Mouse (Mus musculus): ENCODE results near the gene Bcl2l2.

The Bcl2l2 gene

DNA sequence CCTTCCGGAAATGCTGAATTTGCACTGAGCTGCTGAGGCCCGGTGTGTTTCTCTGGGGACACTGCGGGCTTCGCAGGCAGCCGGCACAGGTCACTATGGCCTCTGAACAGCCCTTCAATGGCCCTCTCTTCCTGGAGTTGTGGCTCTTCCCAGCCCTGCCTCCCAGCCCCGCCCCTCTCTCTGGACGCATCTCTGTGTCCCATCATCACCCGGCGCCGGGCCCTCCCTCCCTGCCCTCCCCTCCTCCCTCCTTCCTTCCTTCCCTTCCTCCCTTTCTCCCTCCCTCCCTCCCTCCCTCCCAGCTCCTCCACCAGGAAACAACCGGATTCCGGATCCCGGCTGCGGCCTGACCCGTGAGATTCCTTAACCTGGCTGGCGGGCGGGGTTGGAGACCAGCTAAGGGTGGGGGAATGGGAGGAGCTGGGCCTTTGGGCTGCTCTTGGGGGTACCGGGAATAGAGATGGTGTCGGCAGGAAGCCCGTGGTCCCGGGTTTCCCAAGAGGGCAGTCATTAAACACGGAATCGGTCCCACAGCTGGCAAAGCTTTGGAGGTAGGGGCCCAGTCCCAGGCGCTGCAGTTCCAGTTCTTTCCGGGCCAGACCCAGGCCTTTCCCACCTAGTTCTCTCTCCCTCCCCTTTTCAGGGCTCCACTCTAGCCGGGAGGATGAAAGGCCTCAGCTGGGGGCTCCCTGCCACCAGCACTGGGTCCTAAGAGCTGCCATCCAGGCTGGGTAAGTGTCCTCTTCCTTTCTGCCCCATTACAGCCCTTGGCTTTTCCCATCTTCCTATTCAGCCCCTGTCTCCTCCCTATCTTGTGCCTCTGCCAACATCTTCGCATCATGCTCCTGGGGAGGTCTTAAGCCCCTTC, at the start of gene Bcl2l2, which contains the start of gene Gm20521:
TSS of gene Bcl2l2 (plus strand) at position 224 of the 868 bp plus-strand sequence.
TSS of gene Gm20521 (plus strand) at position 288 of the 868 bp plus-strand sequence.
- DNase-seq (ENCODE audit: low read depth, low spot score), result peak; percentile 85

DNA sequence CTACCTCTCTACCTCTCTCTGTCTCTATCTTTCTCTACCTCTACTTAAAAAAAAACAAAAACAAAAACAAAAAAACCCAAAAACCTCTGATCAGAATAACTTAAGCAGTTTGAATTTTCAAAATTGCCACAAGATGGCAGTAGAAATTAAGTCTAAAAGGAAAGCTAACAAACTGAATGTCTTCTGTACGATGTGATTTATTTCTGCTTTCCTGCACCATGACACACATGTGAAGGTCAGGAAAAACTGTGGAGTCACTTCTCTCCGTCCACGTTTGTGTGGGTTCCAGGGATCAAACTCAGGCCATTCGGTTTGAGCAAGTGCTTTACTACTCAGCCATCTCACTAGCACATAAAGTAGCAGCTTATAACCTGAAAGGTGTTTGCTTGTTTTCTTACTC, 39.7 kb upstream of the Bcl2l2 start:
- DNase-seq (ENCODE audit: low read depth, low spot score), result peak; percentile 33

DNA sequence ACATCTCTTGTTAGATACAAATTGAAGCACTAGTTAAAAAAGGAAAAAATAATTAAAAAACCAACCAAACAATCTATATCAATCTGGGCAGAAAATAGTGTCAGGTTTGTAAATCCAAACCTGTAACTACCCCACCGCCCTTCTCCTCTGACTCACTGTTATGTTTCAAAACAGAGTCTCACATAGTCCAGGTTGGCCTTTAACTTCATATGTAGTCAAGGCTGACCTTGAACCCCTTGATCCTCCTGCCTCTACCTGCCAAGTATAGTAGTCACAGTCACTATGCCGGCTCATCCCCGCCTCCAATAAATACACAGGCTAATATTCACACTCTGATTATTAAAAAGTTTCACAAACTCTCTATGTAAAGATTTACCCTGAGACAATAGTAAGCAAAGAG, 27.5 kb upstream of the Bcl2l2 start:
- DNase-seq (ENCODE audit: low read depth, low spot score), result no peak

DNA sequence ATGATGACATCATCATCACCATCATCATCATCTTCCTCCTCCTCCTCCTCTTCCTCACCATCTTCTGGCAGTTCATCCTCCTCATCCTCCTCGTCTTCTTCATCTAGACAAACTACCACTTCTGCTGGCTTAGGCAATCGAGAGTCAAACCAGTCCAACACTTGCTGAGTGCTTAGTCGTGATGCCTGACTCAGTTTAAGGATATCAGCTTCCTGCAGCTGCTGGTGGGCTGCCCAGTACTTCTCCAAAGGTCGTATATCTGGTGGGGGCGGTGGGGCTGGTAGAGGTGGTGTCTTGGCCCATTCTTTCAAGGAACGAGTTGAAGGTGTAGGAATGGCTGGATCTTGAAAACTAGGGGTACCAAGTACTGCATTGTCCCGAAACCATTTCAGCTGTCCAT, 26.5 kb upstream of the Bcl2l2 start:
- DNase-seq (ENCODE audit: low read depth, low spot score), result no peak

DNA sequence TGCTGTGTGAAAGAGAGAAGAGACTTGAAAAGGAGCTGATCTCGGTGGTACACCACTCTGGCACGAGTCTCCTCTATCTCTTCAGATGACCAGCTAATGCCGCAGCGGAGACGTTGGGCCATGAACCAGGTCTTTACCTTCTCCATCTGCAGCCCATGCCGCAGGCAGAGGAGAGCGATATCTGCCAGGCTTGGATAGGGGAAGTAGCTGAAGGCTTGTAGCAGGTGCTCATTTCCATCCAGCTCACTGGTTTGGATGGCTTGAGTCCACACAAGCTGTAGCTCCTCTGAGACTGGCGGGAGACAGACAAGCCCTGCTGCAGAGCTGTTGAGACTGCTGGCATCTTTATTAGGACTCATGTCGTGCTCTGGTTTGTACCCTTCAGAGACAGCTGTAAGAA, 25.3 kb upstream of the Bcl2l2 start:
- DNase-seq (ENCODE audit: low read depth, low spot score), result no peak

DNA sequence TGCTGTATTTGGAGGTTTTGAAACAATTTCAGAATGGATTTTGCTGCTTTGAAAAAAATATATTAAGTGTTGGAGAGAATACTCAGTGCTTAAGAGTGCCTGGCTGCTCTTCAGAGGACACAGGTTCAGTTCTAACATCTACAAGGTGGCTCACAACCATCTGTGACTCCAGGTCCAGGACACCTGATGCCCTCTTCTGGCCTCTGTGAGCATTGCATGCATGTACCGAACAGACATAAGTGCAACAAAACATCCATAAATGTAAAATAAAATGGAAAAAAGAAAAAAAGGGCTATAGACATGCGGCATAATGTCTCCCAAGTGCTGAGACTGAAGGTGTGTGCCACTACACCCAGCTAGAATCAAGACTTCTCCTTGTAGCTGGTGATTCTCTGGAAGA, 22.7 kb upstream of the Bcl2l2 start:
- peak; percentile 56 for DNase-seq (ENCODE audit: low read depth, low spot score)

DNA sequence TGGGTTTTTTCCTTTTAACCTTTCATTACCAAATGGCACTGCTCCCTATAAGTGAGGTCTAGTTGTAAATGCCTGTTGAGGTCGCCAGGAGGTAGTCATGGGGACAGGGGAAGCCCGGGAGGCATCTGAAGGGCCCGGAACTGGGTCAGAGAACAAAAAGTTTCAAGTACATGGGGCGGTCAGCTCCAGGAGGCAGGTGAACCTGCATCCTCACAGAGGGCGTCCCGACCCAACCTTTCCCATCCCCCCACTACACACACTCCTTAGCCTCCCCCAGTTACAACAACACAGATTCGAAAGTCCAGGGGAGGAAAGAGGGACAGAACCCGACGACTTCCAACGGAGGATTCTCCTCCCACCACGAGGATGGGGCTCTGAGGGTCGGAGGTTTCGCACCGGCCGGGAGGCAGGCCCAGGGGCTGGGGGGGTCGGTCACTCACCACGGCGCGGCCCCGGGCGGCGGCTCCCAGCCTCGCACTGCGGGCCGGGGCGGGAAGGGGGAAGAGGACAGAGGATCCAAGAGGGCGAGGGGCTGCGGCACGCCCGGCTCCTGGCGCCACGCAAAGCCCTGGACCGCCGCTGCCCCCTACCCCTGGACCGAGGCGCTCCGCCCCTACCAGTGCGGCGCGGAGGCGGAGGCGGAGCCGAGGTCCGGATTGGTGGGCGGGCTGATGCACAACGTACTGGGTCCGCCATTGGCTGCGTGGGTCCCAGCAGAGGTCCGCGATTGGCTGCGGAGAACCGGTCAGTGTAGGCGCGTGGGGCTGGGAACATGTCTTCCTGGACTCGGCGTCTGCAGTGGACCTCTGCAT, 19.5 kb upstream of the Bcl2l2 start:
- peak; percentile 84 for DNase-seq (ENCODE audit: low read depth, low spot score)

DNA sequence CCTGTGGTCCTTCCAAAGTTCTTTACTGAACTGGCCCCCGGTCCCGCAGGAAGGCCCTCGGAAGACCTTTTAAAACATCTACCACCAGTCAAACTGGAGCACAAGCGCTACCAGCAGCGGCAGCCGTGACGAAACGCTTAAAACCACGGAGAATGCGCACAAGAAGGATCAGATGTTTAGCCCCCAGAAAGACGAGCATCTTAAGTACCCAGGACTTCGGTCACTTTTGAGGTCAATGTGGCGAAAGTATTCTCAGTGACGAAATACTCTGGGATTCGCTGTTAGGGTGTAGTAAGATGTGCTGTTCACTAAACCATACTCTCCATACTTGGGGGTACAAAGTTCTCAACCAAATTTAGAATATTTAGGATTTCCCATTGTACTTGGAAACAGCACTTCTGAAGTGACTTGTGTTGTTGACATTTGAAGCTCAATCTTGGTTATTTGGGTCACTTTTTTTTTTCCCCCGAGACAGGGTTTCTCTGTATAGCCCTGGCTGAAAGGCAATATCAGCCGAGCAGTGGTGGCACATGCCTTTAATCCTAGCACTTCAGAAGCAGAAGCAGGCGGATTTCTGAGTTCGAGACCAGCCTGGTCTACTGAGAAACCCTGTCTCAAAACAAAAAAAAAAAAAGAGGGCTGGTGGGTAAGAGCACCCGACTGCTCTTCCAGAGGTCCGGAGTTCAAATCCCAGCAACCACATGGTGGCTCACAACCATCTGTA, 18.7 kb upstream of the Bcl2l2 start:
- no peak for DNase-seq (ENCODE audit: low read depth, low spot score)

DNA sequence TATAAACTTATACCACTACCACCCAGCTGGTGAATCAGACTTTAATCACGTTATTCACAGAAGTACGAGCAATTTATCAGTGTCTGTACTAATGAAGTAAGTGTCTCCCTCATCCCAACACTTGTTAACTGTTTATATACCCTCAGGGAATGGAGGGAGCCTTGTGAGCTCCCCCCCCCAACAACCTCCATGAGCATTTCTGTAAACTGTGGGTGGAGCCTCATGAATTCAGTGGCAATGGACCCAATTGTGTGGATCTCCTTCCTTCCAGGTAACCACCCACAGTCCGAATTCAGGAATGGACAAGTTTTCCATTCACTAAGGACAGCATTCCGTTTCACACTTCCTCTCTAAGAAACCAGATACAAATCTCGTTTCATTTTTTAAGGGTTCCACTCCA, 17.6 kb upstream of the Bcl2l2 start:
- DNase-seq (ENCODE audit: low read depth, low spot score), result no peak

DNA sequence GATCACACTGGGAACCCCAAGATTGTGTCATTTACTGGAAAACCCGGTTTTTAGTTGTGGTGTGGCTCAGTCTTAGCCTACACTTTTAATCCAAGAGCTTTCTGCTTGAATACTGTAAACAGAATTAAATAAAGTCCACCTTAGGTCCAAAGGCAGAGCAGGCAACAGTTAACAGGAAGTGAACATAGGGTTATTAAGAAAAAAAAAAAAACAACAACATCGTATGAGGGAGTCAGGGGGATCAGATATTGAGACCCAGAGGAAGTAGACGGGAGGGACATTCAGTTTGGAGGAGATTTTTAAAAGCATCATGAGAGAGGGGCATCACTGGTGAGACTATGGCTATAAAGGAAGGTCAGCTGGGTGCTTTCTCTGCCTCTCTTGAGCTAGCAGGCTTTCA, 16.9 kb upstream of the Bcl2l2 start:
- no peak for DNase-seq (ENCODE audit: low read depth, low spot score)

DNA sequence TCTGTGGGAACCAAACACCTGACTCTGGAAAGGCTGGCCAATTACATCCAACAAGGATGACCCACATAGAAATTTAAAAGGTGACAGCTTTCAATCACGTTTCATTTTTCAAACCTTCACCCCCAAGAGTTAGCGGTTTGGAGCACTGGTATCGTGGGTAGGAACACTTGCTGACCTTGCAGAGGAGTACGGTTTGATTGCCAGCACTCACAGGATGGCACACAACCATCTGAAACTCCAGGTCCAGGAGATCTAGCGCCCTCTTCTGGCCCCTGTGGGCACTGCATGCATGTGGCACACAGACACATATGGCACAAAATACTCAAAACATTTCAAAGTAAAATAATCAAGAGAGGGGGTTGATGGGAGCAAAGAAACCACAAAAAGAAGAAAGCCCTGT, 16.2 kb upstream of the Bcl2l2 start:
- DNase-seq (ENCODE audit: low read depth, low spot score), result peak; percentile 80

DNA sequence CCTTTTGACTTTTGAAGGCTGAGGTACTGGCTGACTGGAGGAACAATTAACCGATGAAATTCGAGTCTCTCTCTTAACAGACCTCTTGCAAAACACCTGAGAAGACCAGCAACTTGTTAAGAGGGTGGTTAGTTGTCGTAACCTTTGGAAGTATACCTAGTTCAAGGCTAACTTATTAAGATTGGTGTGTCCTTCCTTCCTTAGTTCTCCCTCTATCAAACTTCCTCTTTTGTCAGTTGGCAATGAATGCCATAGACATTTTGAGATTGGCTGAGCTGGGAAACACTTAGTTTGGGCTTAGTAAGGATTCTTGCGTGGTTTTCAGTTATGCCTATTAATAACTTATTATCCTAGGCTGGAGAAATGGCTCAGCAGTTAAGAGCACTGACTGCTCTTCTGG, 15.2 kb upstream of the Bcl2l2 start:
- no peak for DNase-seq (ENCODE audit: low read depth, low spot score)

DNA sequence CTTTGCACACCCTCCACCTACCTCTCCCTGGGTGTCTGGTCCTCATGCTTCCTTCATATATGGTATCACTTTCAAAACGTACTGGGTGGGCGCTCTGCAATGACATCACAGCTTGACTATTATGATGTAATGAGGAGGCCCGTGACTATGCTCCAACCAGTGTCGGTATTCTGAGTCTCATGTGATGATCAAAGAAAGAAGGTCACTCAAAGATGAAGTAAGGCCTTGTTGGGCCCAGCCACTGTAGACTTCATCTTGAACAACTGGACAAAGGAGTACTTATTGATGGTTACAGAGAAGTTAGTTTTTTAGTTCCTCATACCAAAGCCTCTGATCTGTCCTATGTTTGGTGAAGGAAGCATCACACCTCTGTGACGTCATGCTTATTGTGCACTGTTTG, 12.3 kb upstream of the Bcl2l2 start, which contains the start of gene Homez:
TSS of gene Homez (minus strand) at position 101 of the 400 bp plus-strand sequence.
- no peak for DNase-seq (ENCODE audit: low read depth, low spot score)

DNA sequence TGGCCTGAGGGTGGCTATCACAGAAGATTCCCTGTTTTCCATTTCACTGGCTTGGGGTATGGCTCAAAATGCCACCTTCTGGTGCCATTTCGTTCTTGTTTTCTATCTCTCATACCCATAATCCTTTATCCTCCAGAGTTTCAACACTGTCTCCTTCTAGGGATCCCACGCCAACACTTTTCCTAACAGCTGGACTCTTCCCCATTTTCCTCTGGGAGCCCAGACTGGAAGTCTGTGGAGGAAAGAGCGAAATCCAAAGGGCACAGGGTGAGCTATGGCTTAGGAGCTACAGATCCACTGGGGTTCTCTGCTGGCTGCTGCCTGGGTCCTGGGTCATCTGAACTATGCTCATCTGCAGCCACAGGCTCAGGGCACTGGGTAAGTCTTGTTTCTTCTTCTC, 9.0 kb upstream of the Bcl2l2 start:
- no peak for DNase-seq (ENCODE audit: low read depth, low spot score)

DNA sequence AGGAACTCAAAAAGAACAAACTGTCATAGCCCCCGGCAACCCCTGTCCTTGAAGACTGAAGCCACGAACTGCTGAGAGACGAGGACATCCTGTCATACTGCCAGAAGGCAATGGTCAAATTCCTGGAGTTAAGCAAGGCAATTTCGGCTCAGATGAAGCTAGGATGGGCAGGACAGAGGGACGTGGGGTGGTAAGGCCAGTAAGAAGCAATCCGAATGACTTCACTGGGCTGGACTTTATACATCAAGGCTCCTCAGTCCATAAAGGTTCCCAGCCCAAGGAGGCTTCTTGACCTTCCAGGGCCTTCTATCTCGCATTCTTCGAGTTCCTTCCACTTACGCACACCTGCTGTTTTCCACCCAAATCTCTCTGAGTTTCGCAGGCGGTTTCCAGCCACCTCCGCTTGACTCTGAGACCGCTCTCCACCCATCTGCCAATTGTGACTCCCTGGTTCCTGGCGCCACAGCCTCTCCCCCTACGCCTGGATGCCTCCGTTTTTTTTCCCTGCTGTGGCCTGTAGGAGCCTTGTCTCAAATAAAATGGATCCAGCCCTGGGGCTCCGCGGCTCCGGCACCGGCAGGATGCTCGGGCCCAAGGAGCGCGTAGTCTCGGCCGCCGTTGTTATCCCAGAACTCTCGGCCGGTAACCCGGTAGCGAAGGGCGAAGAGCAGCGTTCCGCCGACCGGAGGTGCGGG, 7.2 kb upstream of the Bcl2l2 start:
- peak; percentile 67 for DNase-seq (ENCODE audit: low read depth, low spot score)

DNA sequence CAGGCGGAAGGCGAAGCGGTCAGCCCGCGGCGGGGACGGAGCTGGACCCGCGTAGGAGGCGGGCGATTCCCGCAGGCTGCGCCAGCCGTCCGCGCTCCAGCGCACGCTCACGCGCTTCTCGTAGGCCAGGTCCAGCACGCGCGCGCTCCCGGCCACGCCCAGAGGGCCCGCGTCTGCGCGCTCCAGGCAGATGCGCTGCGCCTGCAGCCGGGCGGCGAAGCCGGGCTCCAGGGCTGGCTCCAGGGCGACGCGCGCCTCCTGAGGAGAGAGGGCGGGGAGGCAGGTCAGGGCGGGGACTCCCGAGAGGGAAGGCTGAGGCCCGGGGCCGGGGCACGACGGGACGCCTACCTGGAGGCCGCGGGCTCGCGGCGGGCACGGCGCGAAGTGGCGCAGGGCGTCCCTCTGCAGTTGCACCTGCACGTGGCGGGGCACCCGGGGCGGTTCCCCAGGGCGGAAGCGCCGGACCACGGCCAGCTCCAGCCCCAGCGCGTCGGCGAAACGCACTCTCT, 6.6 kb upstream of the Bcl2l2 start:
- peak; percentile 91 for DNase-seq (ENCODE audit: low read depth, low spot score)

DNA sequence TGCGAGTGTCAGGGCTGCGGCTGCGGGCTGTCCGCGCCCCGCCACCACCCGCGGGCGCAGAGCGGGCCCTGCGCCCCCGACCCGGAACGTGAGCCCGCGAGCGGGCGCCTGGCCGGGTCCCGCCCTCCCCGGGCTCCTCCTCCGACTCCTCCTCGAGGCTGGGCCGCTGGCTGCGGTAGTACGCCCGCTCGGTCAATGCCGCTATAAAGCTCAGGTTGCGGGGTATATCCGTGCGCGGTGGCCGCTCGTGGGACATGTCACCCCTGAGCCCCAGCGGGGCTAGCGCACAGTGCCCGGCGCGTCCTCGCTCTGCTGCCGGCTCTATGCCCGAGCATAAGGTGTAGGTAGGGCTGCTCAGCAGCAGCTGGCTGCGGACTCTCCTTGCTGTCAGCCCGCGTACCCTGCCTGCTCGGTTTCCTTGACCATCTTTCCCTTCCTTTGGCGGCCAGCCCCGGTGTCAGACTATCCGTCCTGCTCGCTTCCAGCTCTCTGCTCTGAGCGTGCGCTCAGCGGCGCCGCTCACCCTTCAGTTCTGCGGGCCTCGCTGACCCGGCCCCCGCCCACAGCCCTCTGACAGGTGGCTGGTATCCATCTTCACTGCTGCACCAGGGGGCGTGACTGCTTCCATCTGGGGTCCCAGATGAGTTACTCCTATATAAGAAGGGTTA, 6.0 kb upstream of the Bcl2l2 start, which contains the start of gene Ppp1r3e:
TSS of gene Ppp1r3e (minus strand) at position 503 of the 668 bp plus-strand sequence.
- peak; percentile 38 for DNase-seq (ENCODE audit: low read depth, low spot score)

DNA sequence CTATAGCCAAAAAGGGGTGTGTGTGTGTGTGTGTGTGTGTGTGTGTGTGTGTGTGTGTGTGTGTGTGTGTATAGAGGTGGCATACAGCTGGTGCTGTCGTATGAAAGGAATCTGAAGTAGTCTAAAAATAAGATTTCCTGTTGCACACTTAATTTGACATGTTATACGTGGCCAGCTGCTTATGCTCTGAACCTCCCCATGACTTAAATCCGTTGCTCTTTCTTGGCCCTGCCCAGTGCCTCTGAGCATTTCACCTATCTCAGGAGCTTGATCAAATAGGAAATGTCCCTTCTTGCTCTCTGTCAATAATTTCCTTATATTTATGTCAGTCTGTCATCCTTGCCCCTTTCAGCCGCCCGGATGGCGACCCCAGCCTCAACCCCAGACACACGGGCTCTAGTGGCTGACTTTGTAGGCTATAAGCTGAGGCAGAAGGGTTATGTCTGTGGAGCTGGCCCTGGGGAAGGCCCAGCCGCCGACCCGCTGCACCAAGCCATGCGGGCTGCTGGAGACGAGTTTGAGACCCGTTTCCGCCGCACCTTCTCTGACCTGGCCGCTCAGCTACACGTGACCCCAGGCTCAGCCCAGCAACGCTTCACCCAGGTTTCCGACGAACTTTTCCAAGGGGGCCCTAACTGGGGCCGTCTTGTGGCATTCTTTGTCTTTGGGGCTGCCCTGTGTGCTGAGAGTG, 990 bp downstream of the Bcl2l2 start:
- no peak for DNase-seq (ENCODE audit: low read depth, low spot score)

DNA sequence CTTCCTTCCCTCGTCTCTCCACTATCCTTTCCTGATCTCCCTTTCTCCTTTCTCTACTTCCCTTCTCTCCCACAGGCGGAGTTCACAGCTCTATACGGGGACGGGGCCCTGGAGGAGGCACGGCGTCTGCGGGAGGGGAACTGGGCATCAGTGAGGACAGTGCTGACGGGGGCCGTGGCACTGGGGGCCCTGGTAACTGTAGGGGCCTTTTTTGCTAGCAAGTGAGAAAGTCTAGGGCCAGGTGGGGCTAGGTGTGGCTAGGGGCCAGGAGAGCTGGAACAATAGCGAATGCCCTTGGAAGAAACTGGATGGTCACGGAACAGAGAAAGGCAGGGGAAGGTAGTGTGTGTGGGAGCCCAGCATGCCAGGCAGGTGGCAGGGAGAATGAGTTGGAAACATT, 2.1 kb downstream of the Bcl2l2 start:
- DNase-seq (ENCODE audit: low read depth, low spot score), result no peak

DNA sequence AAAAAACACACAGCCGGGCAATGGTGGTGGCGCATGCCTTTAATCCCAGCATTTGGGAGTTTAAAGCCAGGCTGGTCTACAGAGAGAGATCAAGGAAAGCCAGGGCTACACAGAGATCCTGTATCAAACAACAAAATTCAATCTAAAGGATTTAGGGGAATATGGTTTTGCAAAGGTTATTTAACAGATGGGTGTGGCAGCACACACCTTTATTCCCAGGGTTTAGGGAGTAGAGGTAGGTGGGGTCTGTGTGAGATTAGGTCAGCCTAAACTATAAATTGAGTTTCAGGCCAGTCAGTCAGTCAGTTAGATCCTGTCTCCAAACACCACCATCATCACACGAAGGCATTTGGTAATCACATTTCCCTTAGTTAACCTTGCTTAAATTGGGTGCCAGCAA, 9.0 kb downstream of the Bcl2l2 start, which contains the start of gene Pabpn1:
TSS of gene Pabpn1 (plus strand) at position 301 of the 400 bp plus-strand sequence.
- DNase-seq (ENCODE audit: low read depth, low spot score), result no peak
